Mouse (Mus musculus) testis, adult 2 months (tissue): ENCODE results near the gene Med12l. TPM values are rescaled to one million over a fixed set of nuclear protein-coding genes. Genes with fewer than 3 reads are reported as not detected.

Source experiments
- H3K27ac ChIP-seq: fragments of 200-500 bp; 2 replicates; pipeline ENCODE4 v1.5.1; 2012; ENCODE audit warnings: low read depth, low read length; ENCODE audit not compliant: control insufficient read depth, insufficient read depth
- H3K27me3 ChIP-seq: fragments of 200-500 bp; 2 replicates; pipeline ENCODE4 v1.6.1; 2012; ENCODE audit warnings: mild to moderate bottlenecking, low read length, moderate library complexity; ENCODE audit not compliant: control insufficient read depth, insufficient read depth
- H3K36me3 ChIP-seq: fragments of 200-500 bp; 2 replicates; pipeline ENCODE4 v1.6.1; 2012; ENCODE audit warnings: mild to moderate bottlenecking, low read length; ENCODE audit not compliant: control insufficient read depth, insufficient read depth
- H3K4me1 ChIP-seq: fragments of 200-500 bp; 2 replicates; pipeline ENCODE4 v1.6.1; 2012; ENCODE audit warnings: low read length; ENCODE audit not compliant: control insufficient read depth, insufficient read depth
- H3K4me3 ChIP-seq: fragments of 200-500 bp; 2 replicates; pipeline ENCODE4 v1.5.1; 2012; ENCODE audit warnings: low read depth, mild to moderate bottlenecking, low read length, moderate library complexity, mixed read lengths; ENCODE audit not compliant: control insufficient read depth
- CTCF ChIP-seq: fragments of 200-500 bp; IDR thresholded peaks from 2 replicates; pipeline ENCODE4 v1.5.1; 2012; ENCODE audit warnings: low read depth, mild to moderate bottlenecking, inconsistent platforms, low read length, moderate library complexity; ENCODE audit not compliant: control insufficient read depth, insufficient read depth, insufficient replicate concordance
- POLR2A ChIP-seq: fragments of 200-500 bp; IDR thresholded peaks from 2 replicates; pipeline ENCODE4 v1.6.1; 2012; ENCODE audit warnings: low read depth, mild to moderate bottlenecking, inconsistent platforms, low read length, moderate library complexity; ENCODE audit not compliant: control insufficient read depth
- polyA plus RNA-seq: library from polyadenylated mRNA; depleted of rRNA; stranded (reverse); fragments of >200 nt; gene quantifications from 2 replicates; pipeline ENCODE4 v1.2.3, GENCODE M21; 2012

The Med12l gene
- polyA plus RNA-seq, 1 experiment, result 4.6 TPM

DNA sequence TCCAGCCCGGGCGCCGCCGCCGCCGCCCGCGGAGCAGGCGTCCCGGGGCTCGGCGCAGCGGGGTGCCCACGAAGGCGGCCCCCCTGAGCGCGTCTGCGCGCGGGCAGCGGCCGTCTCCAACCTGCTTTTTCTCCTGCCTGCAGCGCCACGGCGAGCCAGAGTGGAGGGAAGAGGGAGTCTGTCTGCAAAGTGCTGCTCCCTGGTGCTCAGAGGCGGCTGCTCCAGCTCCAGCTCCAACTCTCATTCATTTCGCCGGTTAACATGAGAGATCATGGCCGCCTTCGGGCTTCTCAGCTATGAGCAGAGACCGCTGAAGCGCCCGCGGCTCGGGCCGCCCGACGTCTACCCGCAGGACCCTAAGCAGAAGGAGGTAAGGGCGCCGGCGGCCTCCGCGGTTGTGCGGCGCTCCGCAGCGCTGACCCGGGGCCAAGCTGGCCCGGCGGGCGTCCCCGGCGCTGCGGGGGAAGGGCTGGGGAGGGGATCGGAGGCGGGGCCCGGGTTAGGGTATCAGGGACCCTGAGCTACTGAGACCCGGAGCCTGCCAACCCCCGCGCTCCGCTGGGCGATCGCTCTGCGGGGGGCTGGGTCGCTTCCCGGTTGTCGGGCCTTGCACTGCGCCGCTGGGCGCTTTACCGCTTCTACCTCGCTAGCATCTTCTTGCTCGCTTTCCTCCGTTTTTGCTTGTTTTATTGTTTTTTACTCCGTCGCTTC is 1.3 kb downstream of the Med12l start:
- no peaks in the 10 kb centered on the region; the same call in 1 of the 2 replicates for H3K27me3 ChIP-seq
- peak overlapping the region; percentile 80 for H3K4me3 ChIP-seq
- H3K4me1 ChIP-seq, result peaks cover 11% of the 10 kb centered on the region
- no peak for TF ChIP-seq POLR2A
- no peak; the same call in 1 of the 2 replicates for TF ChIP-seq CTCF
- H3K36me3 ChIP-seq, result no peaks in the 10 kb centered on the region
- peak overlapping the region; percentile 45 for H3K27ac ChIP-seq

DNA sequence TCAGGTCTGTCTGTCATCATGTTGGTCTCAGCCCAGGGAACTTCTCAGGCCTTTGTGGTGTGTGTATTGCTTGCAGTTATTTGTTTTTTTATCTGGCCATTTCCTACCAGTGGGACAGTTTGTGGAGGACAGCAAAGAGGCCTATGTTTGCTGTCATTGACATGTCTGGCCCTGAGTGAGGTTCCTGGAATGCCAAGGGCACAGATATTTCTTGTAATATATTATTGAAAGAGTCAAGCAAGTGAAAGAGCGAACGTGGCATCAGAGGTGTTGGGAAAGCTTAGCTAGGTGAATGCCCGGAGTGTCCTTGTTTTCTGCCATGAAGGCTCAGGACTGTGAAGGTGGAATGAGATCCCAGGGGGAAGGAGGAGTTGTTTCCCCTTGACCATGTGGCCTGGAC is 4.7 kb downstream of the Med12l start:
- no peak overlapping the region for H3K4me3 ChIP-seq
- no peaks in the 10 kb centered on the region for H3K36me3 ChIP-seq
- H3K27me3 ChIP-seq, result no peaks in the 10 kb centered on the region; the same call in 1 of the 2 replicates
- H3K4me1 ChIP-seq, result peaks cover 7% of the 10 kb centered on the region
- TF ChIP-seq CTCF (no peak), POLR2A (no peak)
- no peak overlapping the region for H3K27ac ChIP-seq

DNA sequence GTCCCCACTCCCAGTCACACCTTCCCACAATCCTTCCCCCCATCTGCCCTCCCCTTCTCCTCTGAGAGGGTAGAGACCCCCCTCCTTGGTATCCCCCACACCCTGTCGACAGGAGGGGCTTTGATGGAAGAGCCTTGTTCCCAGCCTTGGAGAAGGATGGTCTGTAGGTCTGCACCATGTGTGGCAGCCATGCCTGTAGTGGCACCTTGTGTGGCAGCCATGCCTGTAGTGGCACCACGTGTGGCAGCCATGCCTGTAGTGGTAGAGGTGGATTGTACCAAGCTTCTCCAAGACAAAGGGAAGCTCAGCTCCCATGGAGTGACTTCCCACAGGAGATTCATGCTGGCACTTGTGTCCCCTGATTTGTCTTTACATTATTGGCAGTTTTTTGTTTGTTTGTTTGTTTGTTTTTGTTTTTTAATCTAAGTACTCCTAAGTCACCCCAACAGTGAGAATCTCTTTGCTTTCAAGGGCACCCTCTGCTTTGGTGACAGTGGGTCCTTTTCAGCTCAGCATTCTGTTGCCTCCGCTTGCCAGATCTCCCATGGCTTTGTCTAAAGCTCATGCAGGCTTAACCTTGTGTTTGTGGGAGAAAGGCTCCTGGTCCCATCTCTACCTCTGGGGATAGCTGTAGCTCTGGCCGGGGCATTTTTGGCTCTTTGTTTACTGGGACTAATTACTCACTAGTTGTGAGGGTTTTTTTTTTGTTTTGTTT is 10.2 kb downstream of the Med12l start:
- no peak overlapping the region for H3K4me3 ChIP-seq
- H3K4me1 ChIP-seq, result no peaks in the 10 kb centered on the region
- TF ChIP-seq CTCF (no peak), POLR2A (no peak)
- H3K36me3 ChIP-seq, result no peaks in the 10 kb centered on the region
- H3K27ac ChIP-seq, result no peak overlapping the region
- H3K27me3 ChIP-seq, result no peaks in the 10 kb centered on the region

DNA sequence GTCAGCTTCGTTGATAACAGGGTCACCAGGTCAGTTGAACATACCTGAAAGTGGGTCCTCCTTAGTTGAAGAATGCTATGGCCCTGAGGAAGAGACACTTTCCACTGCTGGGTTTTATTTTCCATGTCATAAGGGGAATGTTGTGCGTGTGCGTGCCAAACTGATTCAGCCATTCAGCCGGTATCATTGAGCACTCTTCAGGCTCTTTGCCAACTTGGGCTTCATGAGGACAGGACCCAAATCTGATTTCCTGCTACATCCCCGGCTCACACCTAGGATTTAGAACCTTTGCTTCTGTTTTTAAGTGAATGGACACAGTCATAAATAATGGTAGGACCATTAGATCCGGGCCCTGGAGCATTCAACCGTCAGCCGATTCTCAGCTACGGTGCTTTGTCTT is 10.9 kb downstream of the Med12l start:
- TF ChIP-seq POLR2A (no peak), CTCF (no peak)
- Histone ChIP-seq H3K4me1 (no peaks in the 10 kb centered on the region), H3K36me3 (no peaks in the 10 kb centered on the region), H3K4me3 (no peak overlapping the region), H3K27me3 (no peaks in the 10 kb centered on the region), H3K27ac (no peak overlapping the region)

DNA sequence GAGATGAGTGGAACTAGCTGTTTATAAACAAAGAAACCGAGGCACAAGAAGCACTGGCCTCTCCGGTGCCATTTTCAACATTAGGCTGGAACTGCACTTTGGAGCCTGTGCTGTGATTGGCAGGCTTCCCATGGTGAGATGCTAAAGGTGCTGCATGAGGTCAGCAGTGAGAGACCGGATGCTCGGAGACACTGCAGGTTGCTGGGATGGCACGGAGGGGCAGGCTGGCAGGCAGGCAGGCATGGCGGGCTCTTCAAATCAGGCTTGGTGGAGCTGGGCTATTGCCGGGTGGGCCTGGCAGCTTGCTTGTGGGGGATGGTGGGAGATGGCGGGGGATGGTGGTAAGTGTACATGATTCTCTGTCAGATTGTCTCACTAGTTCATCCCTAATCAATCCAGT is 15.6 kb downstream of the Med12l start:
- Histone ChIP-seq H3K36me3 (no peaks in the 10 kb centered on the region), H3K4me3 (no peak overlapping the region), H3K27me3 (no peaks in the 10 kb centered on the region), H3K27ac (no peak overlapping the region), H3K4me1 (no peaks in the 10 kb centered on the region)
- TF ChIP-seq CTCF (no peak), POLR2A (no peak)

DNA sequence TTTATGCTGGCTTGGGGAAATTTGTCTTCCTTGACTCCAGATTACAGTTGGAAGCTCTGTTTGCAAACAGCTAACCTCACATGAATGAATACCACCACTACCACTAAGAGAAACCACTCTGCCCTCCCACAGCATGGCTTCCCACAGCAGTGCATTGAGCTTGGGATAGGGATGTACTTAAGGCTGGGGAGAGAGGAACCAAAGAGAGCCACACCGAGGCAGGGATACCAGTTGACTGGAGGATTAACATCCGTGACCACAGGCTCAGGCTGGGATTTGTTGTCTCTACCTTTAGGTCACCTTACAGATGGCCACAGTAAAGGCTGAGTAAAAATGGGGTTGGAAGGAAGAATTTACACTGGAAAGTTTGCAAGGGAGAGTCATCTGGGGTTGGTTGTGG is 16.6 kb downstream of the Med12l start:
- no peaks in the 10 kb centered on the region for H3K27me3 ChIP-seq
- H3K36me3 ChIP-seq, result no peaks in the 10 kb centered on the region
- H3K4me3 ChIP-seq, result no peak overlapping the region
- no peak overlapping the region for H3K27ac ChIP-seq
- no peak for TF ChIP-seq POLR2A
- TF ChIP-seq CTCF, result no peak
- no peaks in the 10 kb centered on the region for H3K4me1 ChIP-seq

DNA sequence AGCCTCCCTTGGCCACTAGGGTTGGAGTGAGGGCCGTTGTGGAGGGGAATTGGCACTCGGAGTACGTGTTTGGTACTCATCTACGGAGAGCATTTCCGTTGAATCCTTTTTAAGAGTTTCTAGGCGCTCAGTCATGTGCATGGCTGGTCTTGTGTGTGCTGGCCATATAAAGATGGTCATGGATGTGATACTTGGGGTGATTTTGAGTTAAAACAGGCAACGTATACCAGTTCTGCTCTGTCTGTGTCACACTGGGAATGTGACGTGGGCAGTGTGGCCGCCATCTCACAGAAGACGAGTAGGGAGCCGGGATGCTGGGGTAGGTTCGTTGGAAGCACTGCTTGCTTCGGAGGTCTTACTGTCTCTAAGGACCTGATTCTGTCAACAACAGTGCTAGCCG is 17.3 kb downstream of the Med12l start:
- H3K36me3 ChIP-seq, result no peaks in the 10 kb centered on the region
- no peak for TF ChIP-seq CTCF
- TF ChIP-seq POLR2A, result no peak
- H3K27me3 ChIP-seq, result no peaks in the 10 kb centered on the region
- H3K27ac ChIP-seq, result no peak overlapping the region
- H3K4me3 ChIP-seq, result no peak overlapping the region
- no peaks in the 10 kb centered on the region for H3K4me1 ChIP-seq
